Mouse (Mus musculus) spleen, adult 2 months (tissue): ENCODE data around the gene Serpinb6b.

Source experiments
- CTCF ChIP-seq: fragments of 200-500 bp; IDR thresholded peaks from 2 replicates; pipeline ENCODE4 v1.5.1; 2011; ENCODE audit warnings: mild to moderate bottlenecking, inconsistent platforms; ENCODE audit not compliant: insufficient read depth, insufficient read length, insufficient replicate concordance; ENCODE audit errors: extremely low read depth
- POLR2A ChIP-seq: fragments of 200-500 bp; IDR thresholded peaks from 2 replicates; pipeline ENCODE4 v1.6.1; 2011; ENCODE audit warnings: low read depth, low read length, inconsistent platforms

DNA sequence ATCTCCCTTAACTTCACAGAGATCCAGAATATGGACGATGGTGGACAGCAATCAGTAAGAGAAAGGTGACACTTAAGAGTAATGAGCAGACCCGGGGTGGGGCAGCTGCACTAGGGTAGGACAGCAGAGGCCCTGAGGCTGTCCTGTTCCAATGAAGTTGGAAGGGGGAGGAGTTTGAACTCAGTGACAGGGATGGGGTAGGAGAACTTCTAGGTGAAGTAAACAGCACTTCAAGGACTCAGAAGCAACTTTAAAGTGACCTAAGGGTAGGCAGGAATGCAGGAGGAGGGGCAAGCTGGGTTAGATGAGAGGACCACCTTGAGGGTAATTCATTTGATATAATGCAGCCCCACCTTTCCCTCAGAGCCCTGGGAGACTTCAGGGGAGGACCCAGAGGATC, 63.1 kb downstream of the Serpinb6b start:
- TF ChIP-seq CTCF, result no peak
- no peak for TF ChIP-seq POLR2A
